Mouse (Mus musculus) CH12.LX (cell line): ENCODE results near the gene Cgrrf1. TPM values are rescaled to one million over a fixed set of nuclear protein-coding genes. Genes with fewer than 3 reads are reported as not detected.

Experiments
- DNase-seq: peaks from one replicate; pipeline ENCODE4 v3.0.0-alpha.2; 2013; ENCODE audit errors: extremely low read depth
- H3K27ac ChIP-seq: 2 replicates; pipeline ENCODE4 v1.5.1; 2012; ENCODE audit warnings: low read depth, mild to moderate bottlenecking, control low read depth, moderate library complexity; ENCODE audit not compliant: insufficient read depth
- H3K27me3 ChIP-seq: replicated peaks from 2 replicates; pipeline ENCODE3; 2012; ENCODE audit warnings: inconsistent platforms
- H3K36me3 ChIP-seq, 2 experiments: replicated peaks in 1 of 2; 2 replicates each; pipeline versions ENCODE3 to v1.6.1; 2012; ENCODE audit warnings: inconsistent platforms in 1 of 2, low read length in 1 of 2, mild to moderate bottlenecking in 1 of 2, mixed read lengths in 1 of 2, moderate library complexity in 1 of 2; ENCODE audit not compliant: control insufficient read depth in 1 of 2, insufficient read depth in 1 of 2
- H3K4me1 ChIP-seq, 2 experiments: 2 replicates each; pipeline ENCODE4 v1.6.1; 2012; ENCODE audit warnings: inconsistent platforms in 1 of 2, moderate library complexity in 1 of 2; ENCODE audit not compliant: insufficient read depth in 2 of 2, control insufficient read depth in 1 of 2
- H3K4me2 ChIP-seq: 2 replicates; pipeline ENCODE4 v1.6.1; 2012; ENCODE audit warnings: low read depth, mild to moderate bottlenecking, control low read depth; ENCODE audit not compliant: poor library complexity, insufficient read depth, severe bottlenecking
- H3K4me3 ChIP-seq, 3 experiments: fragments of 150-350 bp in 1 of 3; sonication (generic) in 1 of 3; replicated peaks in 1 of 3; 2 replicates each; pipeline versions ENCODE3 to v1.5.1; 2011 to 2012; ENCODE audit warnings: low read depth in 2 of 3, low read length in 2 of 3, mild to moderate bottlenecking in 2 of 3, moderate library complexity in 2 of 3, control low read depth in 1 of 3, improper control_type of control experiment in 1 of 3, inconsistent platforms in 1 of 3, mixed read lengths in 1 of 3; ENCODE audit not compliant: poor library complexity in 1 of 3
- H3K79me2 ChIP-seq: replicated peaks from 2 replicates; pipeline ENCODE4 v1.6.1; 2012; ENCODE audit warnings: mild to moderate bottlenecking, moderate library complexity; ENCODE audit not compliant: control insufficient read depth, poor library complexity, insufficient read depth, severe bottlenecking; ENCODE audit errors: extremely low read depth
- H3K9ac ChIP-seq: 2 replicates; pipeline ENCODE4 v1.6.1; 2012; ENCODE audit warnings: low read depth, mild to moderate bottlenecking, control low read depth, moderate library complexity; ENCODE audit not compliant: insufficient read depth
- H3K9me3 ChIP-seq: replicated peaks from 2 replicates; pipeline ENCODE3; 2012; ENCODE audit warnings: low read length, inconsistent platforms, mixed read lengths
- BHLHE40 ChIP-seq: IDR thresholded peaks from 2 replicates; pipeline ENCODE4 v1.6.1; 2011; ENCODE audit warnings: mild to moderate bottlenecking, low read depth, low read length, improper control_type of control experiment
- CHD1 ChIP-seq: IDR thresholded peaks from 2 replicates; pipeline ENCODE4 v1.6.1; 2012; ENCODE audit warnings: low read depth, low read length, improper control_type of control experiment, inconsistent platforms
- CHD2 ChIP-seq: IDR thresholded peaks from 2 replicates; pipeline ENCODE4 v1.6.1; 2011; ENCODE audit warnings: low read length, improper control_type of control experiment
- EP300 ChIP-seq: IDR thresholded peaks from 2 replicates; pipeline ENCODE4 v1.6.1; 2011; ENCODE audit warnings: low read length, improper control_type of control experiment
- ETS1 ChIP-seq: conservative IDR thresholded peaks from 2 replicates; pipeline ENCODE4 v1.6.1; 2012; ENCODE audit warnings: low read depth, mild to moderate bottlenecking, inconsistent platforms, low read length, improper control_type of control experiment, moderate library complexity
- GABPA ChIP-seq: IDR thresholded peaks from 2 replicates; pipeline ENCODE4 v1.6.1; 2012; ENCODE audit warnings: low read depth, low read length, improper control_type of control experiment, inconsistent platforms; ENCODE audit not compliant: insufficient replicate concordance
- IRF4 ChIP-seq: IDR thresholded peaks from 2 replicates; pipeline ENCODE4 v1.6.1; 2014; ENCODE audit warnings: low read depth, mild to moderate bottlenecking, inconsistent platforms, low read length, improper control_type of control experiment
- JUN ChIP-seq: IDR thresholded peaks from 2 replicates; pipeline ENCODE4 v1.6.1; 2011; ENCODE audit warnings: low read depth, mild to moderate bottlenecking, low read length, improper control_type of control experiment, moderate library complexity; ENCODE audit not compliant: insufficient read depth
- JUND ChIP-seq: conservative IDR thresholded peaks from 2 replicates; pipeline ENCODE4 v1.6.1; 2011; ENCODE audit warnings: low read depth, low read length, improper control_type of control experiment
- MAFK ChIP-seq: IDR thresholded peaks from 2 replicates; pipeline ENCODE4 v1.6.1; 2011; ENCODE audit warnings: low read length, improper control_type of control experiment; ENCODE audit not compliant: insufficient replicate concordance
- MAX ChIP-seq: IDR thresholded peaks from 2 replicates; pipeline ENCODE4 v1.6.1; 2011; ENCODE audit warnings: low read length, improper control_type of control experiment
- MXI1 ChIP-seq: IDR thresholded peaks from 2 replicates; pipeline ENCODE4 v1.6.1; 2011; ENCODE audit warnings: mild to moderate bottlenecking, low read depth, low read length, improper control_type of control experiment
- NRF1 ChIP-seq: IDR thresholded peaks from 2 replicates; pipeline ENCODE4 v1.6.1; 2014; ENCODE audit warnings: low read depth, mild to moderate bottlenecking, inconsistent platforms, low read length, improper control_type of control experiment, moderate library complexity
- POLR2AphosphoS2 ChIP-seq: IDR thresholded peaks from 2 replicates; pipeline ENCODE4 v1.6.1; 2011; ENCODE audit warnings: low read depth, low read length, improper control_type of control experiment
- RCOR1 ChIP-seq: conservative IDR thresholded peaks from 2 replicates; pipeline ENCODE4 v1.6.1; 2012; ENCODE audit warnings: low read depth, mild to moderate bottlenecking, inconsistent platforms, low read length, improper control_type of control experiment
- SMC3 ChIP-seq: IDR thresholded peaks from 2 replicates; pipeline ENCODE4 v1.6.1; 2011; ENCODE audit warnings: low read depth, low read length, improper control_type of control experiment
- TBP ChIP-seq: conservative IDR thresholded peaks from 2 replicates; pipeline ENCODE4 v1.6.1; 2011; ENCODE audit warnings: low read depth, low read length, improper control_type of control experiment
- USF1 ChIP-seq: IDR thresholded peaks from 2 replicates; pipeline ENCODE4 v1.6.1; 2014; ENCODE audit warnings: low read depth, mild to moderate bottlenecking, inconsistent platforms, low read length, improper control_type of control experiment
- ZC3H11A ChIP-seq: IDR thresholded peaks from 2 replicates; pipeline ENCODE4 v1.6.1; 2012; ENCODE audit warnings: low read depth, mild to moderate bottlenecking, inconsistent platforms, low read length, improper control_type of control experiment
- ZKSCAN1 ChIP-seq: IDR thresholded peaks from 2 replicates; pipeline ENCODE4 v1.6.1; 2012; ENCODE audit warnings: low read depth, inconsistent platforms, low read length, improper control_type of control experiment, borderline replicate concordance
- ZMIZ1 ChIP-seq: IDR thresholded peaks from 2 replicates; pipeline ENCODE4 v1.6.1; 2012; ENCODE audit warnings: low read depth, mild to moderate bottlenecking, inconsistent platforms, low read length, improper control_type of control experiment
- dilution Hi-C: fragments of 300-500 bp; cut with MboI; formaldehyde crosslinking; loops from 2 replicates; pipeline ENCODE4 v1.14.3; 2020; ENCODE audit warnings: low sequenced_read_pairs; ENCODE audit not compliant: extremely low pct_unique_long_range_greater_than_20kb, extremely low pct_ligation_motif_present
- in situ Hi-C: fragments of 300-500 bp; cut with MboI; formaldehyde crosslinking; loops from 3 replicates; pipeline ENCODE4 v1.14.3; 2019; ENCODE audit warnings: low sequenced_read_pairs, low pct_ligation_motif_present, low pct_unique_long_range_greater_than_20kb, mixed read lengths
- polyA plus RNA-seq: library from polyadenylated mRNA; unstranded; fragments of >175 nt; gene quantifications from 2 replicates; pipeline ENCODE4 v1.2.1, GENCODE M21; 2012; ENCODE audit warnings: low read depth; ENCODE audit not compliant: insufficient read length
- total RNA-seq, 2 experiments: library from RNA; depleted of rRNA; stranded (reverse); fragments of 300-350 nt in 1 of 2; fragments of >200 nt in 1 of 2; gene quantifications; 2 replicates each; pipeline ENCODE4 v1.2.3; 2012 to 2014

Gene Cgrrf1
- total and polyA plus RNA-seq, 3 experiments: 9.6 to 17.1 (median 13.1) TPM

DNA sequence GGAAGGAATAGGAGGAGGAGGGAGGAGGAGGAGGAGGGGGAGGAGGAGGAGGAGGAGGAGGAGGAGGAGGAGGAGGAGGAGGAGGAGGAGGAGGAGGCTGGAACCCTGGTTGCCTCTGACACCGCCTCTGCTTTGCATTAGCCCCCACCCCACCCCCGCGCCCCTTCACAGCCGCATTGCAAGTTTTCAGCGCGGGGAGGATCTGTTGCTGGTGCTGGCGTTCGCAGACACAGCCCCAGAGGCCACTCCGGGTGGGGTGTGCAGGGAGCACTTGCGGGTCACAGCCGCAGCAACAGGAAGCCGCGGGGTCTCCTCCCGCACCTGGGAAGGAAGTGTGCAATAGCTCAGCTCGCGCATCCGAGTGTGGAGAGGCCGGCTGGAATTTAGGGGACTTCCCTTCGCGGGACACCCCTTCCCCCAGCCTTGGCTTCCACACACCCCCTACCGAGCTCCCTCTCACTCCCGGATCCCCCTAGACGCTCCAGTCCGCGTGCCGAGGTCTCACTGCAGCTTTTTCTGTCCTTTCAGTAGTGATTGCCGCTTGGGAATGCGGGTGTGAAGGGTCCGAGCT lies 52.0 kb downstream of the Cgrrf1 start:
- peak overlapping the region; percentile 16 to 64 (median 54) for H3K4me3 ChIP-seq
- peak; percentile 45 for DNase-seq
- dilution Hi-C loops (no loop called here), in situ Hi-C loops (loop anchor here (5.0 to 25.0 kb wide), 3 partner anchors 103 to 353 kb away; no protein-coding TSS in a partner anchor)
- no peaks in the 10 kb centered on the region for H3K36me3 ChIP-seq
- no peaks in the 10 kb centered on the region for H3K79me2 ChIP-seq
- H3K9ac ChIP-seq: peak overlapping the region; percentile 40; the same call in 1 of the 2 replicates
- H3K27me3 ChIP-seq: peaks cover 13% of the 10 kb centered on the region
- H3K4me2 ChIP-seq: peak overlapping the region; percentile 100
- H3K4me1 ChIP-seq: peaks cover 3 to 22% of the 10 kb centered on the region in 2 experiments
- no peak overlapping the region for H3K27ac ChIP-seq
- no peaks in the 10 kb centered on the region for H3K9me3 ChIP-seq
- TF ChIP-seq CHD2 (0 out of 2 replicates have a peak, but pooled peaks have one; percentile 15), SMC3 (no peak), RCOR1 (no peak)

DNA sequence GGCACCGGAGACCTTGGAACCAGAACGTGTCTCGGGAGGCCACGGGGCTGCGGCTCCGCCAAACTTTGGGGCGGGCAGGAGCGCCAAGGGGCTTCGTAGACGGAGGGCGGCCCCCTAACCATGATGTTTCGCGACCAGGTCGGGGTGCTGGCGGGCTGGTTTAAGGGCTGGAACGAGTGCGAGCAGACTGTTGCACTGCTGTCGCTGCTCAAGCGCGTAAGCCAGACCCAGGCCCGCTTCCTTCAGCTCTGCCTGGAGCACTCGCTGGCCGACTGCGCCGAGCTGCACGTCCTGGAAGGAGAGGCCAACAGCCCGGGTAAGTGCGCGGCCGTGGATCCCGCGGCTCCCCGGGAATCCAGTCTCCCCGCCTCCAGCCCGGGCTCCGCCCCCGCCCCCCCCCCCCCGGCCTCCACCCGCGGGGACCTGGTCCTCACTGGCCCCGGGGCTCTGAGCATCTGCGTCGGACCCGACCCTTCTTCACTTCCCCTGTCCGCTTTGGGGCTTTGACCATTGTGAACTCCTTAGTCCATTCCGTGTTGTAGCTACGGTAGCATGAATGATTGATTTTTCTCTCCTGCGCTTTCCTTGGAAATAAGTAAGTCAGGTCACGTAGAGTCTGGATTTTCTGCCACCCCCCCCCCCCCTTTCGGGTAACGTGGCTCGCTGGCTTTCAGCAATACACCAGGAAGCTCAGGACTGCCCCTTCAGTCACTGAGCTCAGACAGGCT lies 52.9 kb downstream of the Cgrrf1 start:
- Histone ChIP-seq H3K27me3 (peaks cover 13% of the 10 kb centered on the region), H3K4me2 (peak overlapping the region; percentile 100), H3K79me2 (no peaks in the 10 kb centered on the region), H3K27ac (no peak overlapping the region), H3K9ac (peak overlapping the region; percentile 40; the same call in 1 of the 2 replicates), H3K36me3 (peaks cover 0 to 7% of the 10 kb centered on the region in 2 experiments), H3K4me1 (peaks cover 3 to 22% of the 10 kb centered on the region in 2 experiments), H3K4me3 (peak overlapping the region; percentile 16 to 64 (median 54)), H3K9me3 (no peaks in the 10 kb centered on the region)
- dilution Hi-C loops (no loop called here), in situ Hi-C loops (loop anchor here (5.0 to 25.0 kb wide), 3 partner anchors 102 to 352 kb away; no protein-coding TSS in a partner anchor)
- peak; percentile 29 for DNase-seq
- TF ChIP-seq ZMIZ1 (no peak), MAX (no peak), POLR2AphosphoS2 (no peak), GABPA (no peak), TBP (no peak), MXI1 (no peak), JUN (no peak), NRF1 (no peak), MAFK (no peak), ZKSCAN1 (no peak), IRF4 (no peak), BHLHE40 (no peak), CHD2 (no peak), RCOR1 (no peak), CHD1 (no peak), ZC3H11A (no peak), ETS1 (no peak), EP300 (no peak), JUND (no peak), USF1 (no peak)
